Mouse (Mus musculus) heart, adult 18-20 months (tissue): ENCODE data around the gene Htra1. TPM values are rescaled to one million over a fixed set of nuclear protein-coding genes. Genes with fewer than 3 reads are reported as not detected.

Source experiments
- DNase-seq, 2 experiments: peaks; one replicate each; pipeline ENCODE4 v3.0.0; 2021 to 2022; ENCODE audit warnings: mixed read lengths in 1 of 2
- microRNA-seq, 2 experiments: library from miRNA; unstranded; fragments of <30 nt; microRNA quantifications; one replicate each; pipeline ENCODE4 v1.2.0; 2022
- total RNA-seq, 2 experiments: library from RNA; stranded (reverse); gene quantifications; 2 replicates each; pipeline ENCODE4 v1.2.3; 2021

The Htra1 gene
- total RNA-seq, 2 experiments from 2014 or later = 109 to 122 TPM

GRCm38 (mm10) chr7:131009178-131009577 lies 73.3 kb downstream of the Htra1 start:
- no peak for DNase-seq

GRCm38 (mm10) chr7:131011901-131012300 lies 76.0 kb downstream of the Htra1 start:
- DNase-seq = no peak

GRCm38 (mm10) chr7:131019181-131019580 lies 83.3 kb downstream of the Htra1 start:
- no peak for DNase-seq

GRCm38 (mm10) chr7:131024807-131025206 lies 88.9 kb downstream of the Htra1 start:
- DNase-seq = no peak

GRCm38 (mm10) chr7:131027557-131027956 lies 91.6 kb downstream of the Htra1 start:
- no peak for DNase-seq

GRCm38 (mm10) chr7:131031755-131032154 lies 95.8 kb downstream of the Htra1 start, which contains the start of gene Dmbt1:
TSS of gene Dmbt1 (plus strand) at chr7:131032053.
- no peak for DNase-seq

Small RNA genes within 50 kb of the gene (microRNA-seq; reads per million reads assigned to microRNA genes)
- gene Mir7061 = 0 to 0.38 reads per million in 2 experiments

Other genes with a start within 250 kb of the Htra1 start
- under 1 TPM in 1 of 2 experiments, not detected in 1; 0.36 TPM for gene Btbd16, start 162.0 kb upstream of the Htra1 start, total RNA-seq
- 10 to 100 TPM; 34.3 to 36.6 TPM for gene Plekha1, start 70.4 kb upstream of the Htra1 start, total RNA-seq
- 1 to 10 TPM in 1 of 2 experiments, not detected in 1; 1.4 TPM for gene Dmbt1, start 95.9 kb downstream of the Htra1 start, total RNA-seq
- not detected for gene 4933402N03Rik, start 210.2 kb downstream of the Htra1 start, total RNA-seq
- gene 5430419D17Rik, start 238.3 kb downstream of the Htra1 start, total RNA-seq = 10 to 100 TPM; 10.3 to 10.7 TPM